Mouse (Mus musculus) embryo, embryonic 9.5 days (tissue): ENCODE results near the gene Abraxas2.

ENCODE experiments used
- DNase-seq: peaks from one replicate; pipeline ENCODE4 v3.0.0-alpha.2; 2017; ENCODE audit errors: extremely low spot score

Gene Abraxas2

GRCm38 (mm10) chr7:132898234-132898633 lies 39.2 kb downstream of the Abraxas2 start:
- DNase-seq: no peak

- no peak for DNase-seq
Observed at GRCm38 (mm10) chr7:132900826-132901531, 42.0 kb downstream of the Abraxas2 start.

GRCm38 (mm10) chr7:132903796-132904195 lies 44.8 kb downstream of the Abraxas2 start:
- no peak for DNase-seq

GRCm38 (mm10) chr7:132921971-132922370 lies 62.9 kb downstream of the Abraxas2 start:
- no peak for DNase-seq

GRCm38 (mm10) chr7:132925227-132925626 lies 66.2 kb downstream of the Abraxas2 start:
- DNase-seq: no peak

GRCm38 (mm10) chr7:132927201-132927600 lies 68.2 kb downstream of the Abraxas2 start:
- no peak for DNase-seq

- no peak for DNase-seq
Observed at GRCm38 (mm10) chr7:132930055-132930454, 71.0 kb downstream of the Abraxas2 start.

- DNase-seq: peak; percentile 98
Observed at GRCm38 (mm10) chr7:132930850-132931559, 72.0 kb downstream of the Abraxas2 start, which contains the start of gene Zranb1. Gene Zranb1, plus strand, starts transcription at chr7:132931142.

GRCm38 (mm10) chr7:132931560-132932351 lies 72.7 kb downstream of the Abraxas2 start:
- DNase-seq: no peak

GRCm38 (mm10) chr7:132933331-132933730 lies 74.3 kb downstream of the Abraxas2 start:
- DNase-seq: no peak
